Mouse (Mus musculus) myocyte (in vitro differentiated cells): ENCODE data around the gene Gm49354.

Experiments used
- MYOD1 ChIP-seq, 3 experiments: IDR thresholded peaks; one replicate each; pipeline ENCODE4 v1.6.1; 2011; ENCODE audit warnings: control low read depth in 2 of 3, low read depth in 2 of 3, mild to moderate bottlenecking in 2 of 3, moderate library complexity in 1 of 3; ENCODE audit not compliant: insufficient read length in 2 of 3, control insufficient read depth in 1 of 3
- POLR2AphosphoS2 ChIP-seq: IDR thresholded peaks from one replicate; pipeline ENCODE4 v1.6.1; 2011; ENCODE audit warnings: low read depth, control low read depth; ENCODE audit not compliant: insufficient read length

GRCm38 (mm10) chr13:59731652-59732051, 50.4 kb downstream of the Gm49354 start, which contains the start of gene Spata31d1d:
- TF ChIP-seq POLR2AphosphoS2, result no peak
- TF ChIP-seq MYOD1 (IDR thresholded peaks at IDR 0.05; ENCODE audit: control insufficient read depth in 1 of 3, insufficient read length in 2 of 3, low read depth in 2 of 3), result no peak
